Mouse (Mus musculus) limb, embryonic 14.5 days (tissue): Measurements from ENCODE around the gene Kcnj5. TPM values are rescaled to one million over a fixed set of nuclear protein-coding genes. Genes with fewer than 3 reads are reported as not detected.

Source experiments
- ATAC-seq: fragments of 200-750 bp; cut with Nextera tagmentation; 2 replicates; pipeline ENCODE4 v1.8.0; 2017; ENCODE audit warnings: low read depth, moderate number of reproducible peaks, moderate TSS enrichment; ENCODE audit not compliant: low FRiP score
- DNase-seq: peaks from one replicate; pipeline ENCODE4 v3.0.0-alpha.2; 2015; ENCODE audit warnings: low spot score
- H3K27ac ChIP-seq: fragments of 300-500 bp; sonication (generic); replicated peaks from 2 replicates; pipeline ENCODE4 v1.5.1; 2014; ENCODE audit warnings: low read depth, mild to moderate bottlenecking, low read length, moderate library complexity, mixed read lengths
- H3K27me3 ChIP-seq: fragments of 300-500 bp; sonication (generic); 2 replicates; pipeline ENCODE4 v1.6.1; 2014; ENCODE audit warnings: low read length, mixed read lengths; ENCODE audit not compliant: control insufficient read depth, insufficient read depth
- H3K36me3 ChIP-seq: fragments of 300-500 bp; sonication (generic); 2 replicates; pipeline ENCODE4 v1.6.1; 2014; ENCODE audit warnings: mild to moderate bottlenecking, low read length, moderate library complexity, mixed read lengths; ENCODE audit not compliant: control insufficient read depth, insufficient read depth
- H3K4me1 ChIP-seq: fragments of 300-500 bp; sonication (generic); 2 replicates; pipeline ENCODE4 v1.6.1; 2014; ENCODE audit warnings: antibody characterized with exemption, low read length, mixed read lengths; ENCODE audit not compliant: control insufficient read depth, insufficient read depth
- H3K4me2 ChIP-seq: fragments of 300-500 bp; sonication (generic); replicated peaks from 2 replicates; pipeline ENCODE4 v1.6.1; 2014; ENCODE audit warnings: low read depth, mild to moderate bottlenecking, low read length, moderate library complexity; ENCODE audit not compliant: severe bottlenecking
- H3K4me3 ChIP-seq: fragments of 300-500 bp; sonication (generic); replicated peaks from 2 replicates; pipeline ENCODE4 v1.5.1; 2014; ENCODE audit warnings: low read length
- H3K9ac ChIP-seq: fragments of 300-500 bp; sonication (generic); 2 replicates; pipeline ENCODE4 v1.6.1; 2014; ENCODE audit warnings: mild to moderate bottlenecking, low read depth, low read length, moderate library complexity; ENCODE audit not compliant: severe bottlenecking
- H3K9me3 ChIP-seq: fragments of 300-500 bp; sonication (generic); 2 replicates; pipeline ENCODE4 v1.6.1; 2016; ENCODE audit warnings: low read length; ENCODE audit not compliant: control insufficient read depth
- POLR2A ChIP-seq: fragments of 200-500 bp; IDR thresholded peaks from 2 replicates; pipeline ENCODE4 v1.8.0; 2012; ENCODE audit warnings: inconsistent platforms, mild to moderate bottlenecking, moderate library complexity, borderline replicate concordance; ENCODE audit not compliant: insufficient read depth, insufficient read length; ENCODE audit errors: extremely low read depth
- WGBS: fragments of 180-500 bp; shearing (Covaris S2); extraction: QIAGEN DNeasy Blood & Tissue Kit; methylation state at CpG from one replicate; pipeline ENCODE4 v1.1.7; 2014; 5-methylcytosine and 5-hydroxymethylcytosine counted together
- polyA plus RNA-seq, 2 experiments: library from polyadenylated mRNA; depleted of rRNA in 1 of 2; stranded (reverse) in 1 of 2; unstranded in 1 of 2; fragments of >200 nt; fragmentation: Nextera tagmentation in 1 of 2; extraction: Ambion mirVana in 1 of 2; gene quantifications; 2 replicates each; pipeline versions ENCODE4 v1.2.1 to v1.2.3; 2012 to 2014

Gene Kcnj5
- polyA plus RNA-seq, 2 experiments = 0.04 TPM; not detected in 1

DNA sequence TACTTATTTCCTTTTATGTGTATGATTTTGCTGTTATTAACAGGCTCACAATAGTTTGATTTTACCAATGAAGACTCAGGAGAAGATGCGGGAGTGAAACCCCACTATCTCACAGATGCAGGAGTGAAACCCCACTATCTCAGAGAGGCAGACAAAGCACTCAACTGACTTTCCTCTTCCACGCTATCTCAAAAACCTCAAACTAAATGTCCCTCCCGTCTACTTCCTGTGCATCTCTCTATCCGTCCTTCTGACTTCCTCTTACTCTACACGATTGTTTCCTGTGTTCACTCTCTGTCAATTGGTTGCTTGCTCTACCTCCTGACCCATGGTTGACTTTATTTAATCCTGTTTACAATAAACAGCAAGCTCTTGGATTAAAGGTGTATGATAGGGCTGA is 63.7 kb downstream of the Kcnj5 start:
- Histone ChIP-seq H3K36me3 (no peaks in the 10 kb centered on the region), H3K4me3 (no peak overlapping the region), H3K27me3 (no peaks in the 10 kb centered on the region), H3K27ac (no peak overlapping the region), H3K4me2 (no peak overlapping the region), H3K9me3 (no peaks in the 10 kb centered on the region), H3K9ac (no peak overlapping the region), H3K4me1 (no peaks in the 10 kb centered on the region)
- TF ChIP-seq POLR2A = no peak
- ATAC-seq (no peak), DNase-seq (no peak)
- 93% methylated on average over 5 of the region's 5 CpGs for WGBS

DNA sequence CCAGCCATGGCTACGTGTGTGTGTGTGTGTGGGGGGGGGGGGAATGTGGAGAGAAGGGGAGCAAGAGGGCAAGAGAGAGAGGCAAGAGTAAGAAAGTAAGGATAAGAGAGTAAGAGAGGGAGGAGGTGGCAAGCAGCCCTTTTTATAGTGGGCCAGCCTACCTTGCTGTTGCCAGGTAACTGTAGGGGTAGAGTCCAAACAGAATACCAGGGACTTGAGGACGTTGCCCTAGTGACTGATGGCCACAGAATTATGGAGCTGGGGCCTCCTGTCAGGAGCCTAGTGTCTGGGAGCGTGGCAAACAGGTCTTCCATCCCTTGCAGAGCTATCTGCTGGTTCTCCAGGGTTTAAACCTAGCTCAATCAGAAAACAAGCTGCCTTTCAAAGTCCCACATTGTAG is 64.4 kb downstream of the Kcnj5 start:
- Histone ChIP-seq H3K4me2 (no peak overlapping the region), H3K36me3 (no peaks in the 10 kb centered on the region), H3K9me3 (no peaks in the 10 kb centered on the region), H3K4me1 (no peaks in the 10 kb centered on the region), H3K4me3 (no peak overlapping the region), H3K9ac (no peak overlapping the region), H3K27me3 (no peaks in the 10 kb centered on the region), H3K27ac (no peak overlapping the region)
- DNase-seq (no peak), ATAC-seq (no peak)
- no peak for TF ChIP-seq POLR2A
- WGBS = 58% methylated on average over 3 of the region's 3 CpGs

DNA sequence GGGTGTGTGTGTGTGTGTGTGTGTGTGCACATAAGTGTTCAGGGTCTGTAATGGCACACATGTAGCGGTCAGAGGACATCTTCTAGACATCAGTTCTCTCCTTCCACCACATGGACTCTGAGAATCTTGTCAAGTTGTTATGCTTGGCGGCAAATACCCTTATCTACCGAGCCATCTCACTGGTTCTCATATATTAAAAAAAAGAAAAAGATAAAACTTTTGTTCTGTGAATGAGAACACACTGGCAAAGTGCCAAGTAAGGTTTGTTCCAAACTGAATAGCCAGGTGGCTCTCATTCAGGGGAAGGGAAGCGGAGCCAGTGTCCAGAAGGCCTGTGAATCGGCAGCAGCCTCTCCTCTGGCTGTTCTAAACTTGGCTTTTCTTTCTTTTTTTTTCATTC is 66.1 kb downstream of the Kcnj5 start:
- 0 out of 2 replicates have a peak, but pooled peaks cover 5% of the 10 kb centered on the region for H3K9me3 ChIP-seq
- DNase-seq = no peak
- no peak for ATAC-seq
- no peak overlapping the region for H3K4me2 ChIP-seq
- no peak for TF ChIP-seq POLR2A
- no peak overlapping the region for H3K9ac ChIP-seq
- no peaks in the 10 kb centered on the region for H3K36me3 ChIP-seq
- no peak overlapping the region for H3K4me3 ChIP-seq
- no peak overlapping the region for H3K27ac ChIP-seq
- H3K27me3 ChIP-seq = no peaks in the 10 kb centered on the region
- WGBS = 86% methylated on average over 5 of the region's 5 CpGs
- no peaks in the 10 kb centered on the region for H3K4me1 ChIP-seq

DNA sequence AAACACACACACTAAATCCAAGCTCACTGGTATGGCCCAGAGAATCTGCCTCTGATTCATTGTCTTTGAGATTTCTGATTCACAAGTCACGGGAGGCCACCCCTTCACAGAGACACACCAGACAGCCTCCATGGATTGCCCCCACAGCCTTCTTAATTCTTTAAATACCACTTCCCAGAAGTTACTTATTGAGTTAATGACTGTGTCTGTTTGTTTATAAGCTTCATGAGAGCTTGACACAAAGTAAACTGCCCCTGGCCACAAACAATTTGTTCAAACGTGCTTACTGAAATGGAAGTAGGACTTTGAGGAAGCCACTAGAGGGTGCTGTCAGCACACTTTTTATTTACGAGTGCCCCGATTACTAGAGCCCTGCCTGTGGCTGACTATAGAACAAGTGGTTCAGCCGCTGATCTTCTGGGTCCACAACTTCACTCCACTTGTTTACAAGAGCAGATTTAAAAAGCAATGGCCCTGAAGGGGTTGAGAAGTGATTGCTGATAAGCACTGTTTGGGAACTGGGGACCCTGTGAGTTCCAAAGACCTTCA is 72.2 kb downstream of the Kcnj5 start:
- 13% methylated on average over 5 of the region's 5 CpGs for WGBS
- no peak overlapping the region for H3K9ac ChIP-seq
- peak; percentile 96 for DNase-seq

More for the DNA sequence above, 72.2 kb downstream of the Kcnj5 start:
- H3K27ac ChIP-seq = no peak overlapping the region
- TF ChIP-seq POLR2A = no peak
- H3K27me3 ChIP-seq = no peaks in the 10 kb centered on the region
- H3K4me1 ChIP-seq = no peaks in the 10 kb centered on the region
- no peaks in the 10 kb centered on the region for H3K36me3 ChIP-seq
- H3K4me2 ChIP-seq = no peak overlapping the region
- peak; percentile 71; the same call in 1 of the 2 replicates for ATAC-seq
- no peak overlapping the region for H3K4me3 ChIP-seq
- 0 out of 2 replicates have a peak, but pooled peaks cover 5% of the 10 kb centered on the region for H3K9me3 ChIP-seq

Other genes with a start within 250 kb of the Kcnj5 start
- 8.9 and 10.9 TPM in 2 replicates for gene Arhgap32, start 228.2 kb downstream of the Kcnj5 start, polyA plus RNA-seq (2012; rRNA removed)
- gene Arhgap32, start 228.2 kb downstream of the Kcnj5 start, polyA plus RNA-seq (2014; fragmentation: Nextera tagmentation; extraction: Ambion mirVana) = 12.1 and 12.5 TPM in 2 replicates
- not detected in 2 replicates for gene Kcnj1, start 28.1 kb upstream of the Kcnj5 start, polyA plus RNA-seq (2012; rRNA removed)
- gene Kcnj1, start 28.1 kb upstream of the Kcnj5 start, polyA plus RNA-seq (2014; fragmentation: Nextera tagmentation; extraction: Ambion mirVana) = not detected in 2 replicates
- gene Fli1, start 198.5 kb upstream of the Kcnj5 start, polyA plus RNA-seq (2012; rRNA removed) = 10.1 and 11.5 TPM in 2 replicates
- gene Fli1, start 198.5 kb upstream of the Kcnj5 start, polyA plus RNA-seq (2014; fragmentation: Nextera tagmentation; extraction: Ambion mirVana) = 22.2 and 25.7 TPM in 2 replicates